In genomic region chr7:79509235-79509607, GRCm38 (mm10) we compare ENCODE assay signal across 14 mouse cellular contexts. TPM values are rescaled to one million over a fixed set of nuclear protein-coding genes. Genes with fewer than 3 reads are reported as not detected.
DNase-seq lines count a peak whose midpoint lies in the region; ATAC-seq lines count a peak whose summit lies in the region.
"Had no signal": no experiment of that assay in that cellular context is flagged by ENCODE, and none has a peak within 500 bp of the region (broad histone marks: within the 10 kb centered on the region; RNA-seq: fewer than 3 reads in every experiment).

No protein-coding gene starts in this region.

- no peak for ATAC-seq in kidney, embryonic 16.5 days (ENCODE audit: low FRiP score, low TSS enrichment)
- no peak for ATAC-seq in hindbrain, embryonic 15.5 days (ENCODE audit: low FRiP score, low read depth)
- no peak for ATAC-seq in neural tube, embryonic 13.5 days (ENCODE audit: low read depth)
- no peak for ATAC-seq in liver, embryonic 11.5 days (replicated peaks; ENCODE audit: low FRiP score)
- ATAC-seq: CD4-positive, CD25-positive, alpha-beta regulatory T cell, adult 4 months; liver, embryonic 12.5 days had no signal

- no peak overlapping the region for H3K27ac ChIP-seq in kidney, embryonic 16.5 days (ENCODE audit: low read length)
- H3K27ac ChIP-seq in forebrain, embryonic 10.5 days: peak overlapping the region; percentile 98
- peak overlapping the region; percentile 97 for H3K27ac ChIP-seq in hindbrain, embryonic 15.5 days (replicated peaks)
- peak overlapping the region; percentile 99 for H3K27ac ChIP-seq in neural tube, embryonic 13.5 days (replicated peaks)
- H3K27ac ChIP-seq in liver, embryonic 11.5 days (ENCODE audit: low read depth, low read length): no peak overlapping the region
- H3K27ac ChIP-seq: liver, embryonic 12.5 days; macrophage had no signal

- no peak overlapping the region for H3K4me2 ChIP-seq in kidney, embryonic 16.5 days (replicated peaks; ENCODE audit: low read depth, low read length)
- H3K4me2 ChIP-seq in hindbrain, embryonic 15.5 days: peak overlapping the region; percentile 87
- H3K4me2 ChIP-seq in neural tube, embryonic 13.5 days: peak overlapping the region; percentile 89
- H3K4me2 ChIP-seq in liver, embryonic 11.5 days: no peak overlapping the region

- peak overlapping the region; percentile 33 for H3K4me3 ChIP-seq in kidney, embryonic 16.5 days (ENCODE audit: low read length)
- peak overlapping the region; percentile 86 for H3K4me3 ChIP-seq in forebrain, embryonic 10.5 days
- H3K4me3 ChIP-seq in hindbrain, embryonic 15.5 days: peak overlapping the region; percentile 90
- peak overlapping the region; percentile 89 for H3K4me3 ChIP-seq in neural tube, embryonic 13.5 days
- H3K4me3 ChIP-seq in liver, embryonic 11.5 days (ENCODE audit: low read depth, low read length): no peak overlapping the region
- H3K4me3 ChIP-seq: liver, embryonic 12.5 days had no signal

- no peaks in the 10 kb centered on the region for H3K9me3 ChIP-seq in kidney, embryonic 16.5 days (ENCODE audit: low read length)
- H3K9me3 ChIP-seq in forebrain, embryonic 10.5 days: no peaks in the 10 kb centered on the region
- no peaks in the 10 kb centered on the region for H3K9me3 ChIP-seq in hindbrain, embryonic 15.5 days
- H3K9me3 ChIP-seq in neural tube, embryonic 13.5 days: no peaks in the 10 kb centered on the region
- H3K9me3 ChIP-seq in liver, embryonic 11.5 days (ENCODE audit: control insufficient read depth, low read length): no peaks in the 10 kb centered on the region
- H3K9me3 ChIP-seq: liver, embryonic 12.5 days had no signal

- no peak overlapping the region for H3K9ac ChIP-seq in kidney, embryonic 16.5 days (replicated peaks; ENCODE audit: low read length)
- peak overlapping the region; percentile 99 for H3K9ac ChIP-seq in hindbrain, embryonic 15.5 days
- peak overlapping the region; percentile 100 for H3K9ac ChIP-seq in neural tube, embryonic 13.5 days
- no peak overlapping the region for H3K9ac ChIP-seq in liver, embryonic 11.5 days (ENCODE audit: low read depth, low read length)
- H3K9ac ChIP-seq: liver, embryonic 12.5 days had no signal

- peaks cover 98% of the 10 kb centered on the region for H3K27me3 ChIP-seq in kidney, embryonic 16.5 days (ENCODE audit: insufficient read depth, low read length)
- peaks cover 100% of the 10 kb centered on the region for H3K27me3 ChIP-seq in forebrain, embryonic 10.5 days (ENCODE audit: poor library complexity, severe bottlenecking)
- H3K27me3 ChIP-seq in hindbrain, embryonic 15.5 days: no peaks in the 10 kb centered on the region
- H3K27me3 ChIP-seq in neural tube, embryonic 13.5 days: peaks cover 58% of the 10 kb centered on the region
- H3K27me3 ChIP-seq in liver, embryonic 11.5 days (replicated peaks; ENCODE audit: control insufficient read depth, insufficient read depth, low read length): peaks cover 100% of the 10 kb centered on the region

- no peak for DNase-seq in kidney, postnatal 10 days
- DNase-seq in forebrain, embryonic 10.5 days (ENCODE audit: extremely low spot score, low spot score): peak; percentile 44
- no peak for DNase-seq in frontal cortex, postnatal 14 days (ENCODE audit: low spot score in 2 of 2)
- no peak for DNase-seq in yolk sac, embryonic 10.5 days (ENCODE audit: low spot score)
- DNase-seq in liver, embryonic 11.5 days (ENCODE audit: low spot score): no peak
- DNase-seq: adrenal gland, postnatal 36 days; gastrocnemius, postnatal 10 days; kidney, adult 2 months had no signal

- WGBS in kidney, embryonic 16.5 days: 5% methylated on average over 6 of the region's 6 CpGs
- WGBS in forebrain, embryonic 10.5 days: 4% methylated on average over 6 of the region's 6 CpGs
- 8% methylated on average over 6 of the region's 6 CpGs for WGBS in hindbrain, embryonic 15.5 days
- 4% methylated on average over 6 of the region's 6 CpGs for WGBS in neural tube, embryonic 13.5 days
- WGBS in liver, embryonic 11.5 days: 9% methylated on average over 6 of the region's 6 CpGs

- H3K4me1 ChIP-seq in kidney, embryonic 16.5 days (ENCODE audit: insufficient read depth, low read length): peaks cover 17% of the 10 kb centered on the region
- H3K4me1 ChIP-seq in forebrain, embryonic 10.5 days: peaks cover 95% of the 10 kb centered on the region
- H3K4me1 ChIP-seq in hindbrain, embryonic 15.5 days (replicated peaks): peaks cover 69% of the 10 kb centered on the region
- H3K4me1 ChIP-seq in neural tube, embryonic 13.5 days (replicated peaks): peaks cover 81% of the 10 kb centered on the region
- H3K4me1 ChIP-seq in liver, embryonic 11.5 days (replicated peaks; ENCODE audit: control insufficient read depth, insufficient read depth, low read length): peaks cover 4% of the 10 kb centered on the region; the same call in 1 of the 2 replicates

- no peaks in the 10 kb centered on the region for H3K36me3 ChIP-seq in kidney, embryonic 16.5 days (ENCODE audit: insufficient read depth, low read length)
- H3K36me3 ChIP-seq in forebrain, embryonic 10.5 days (replicated peaks): peaks cover 85% of the 10 kb centered on the region
- no peaks in the 10 kb centered on the region for H3K36me3 ChIP-seq in hindbrain, embryonic 15.5 days
- H3K36me3 ChIP-seq in neural tube, embryonic 13.5 days: peaks cover 25% of the 10 kb centered on the region
- H3K36me3 ChIP-seq in liver, embryonic 11.5 days (ENCODE audit: control insufficient read depth, insufficient read depth, low read length): no peaks in the 10 kb centered on the region
- H3K36me3 ChIP-seq: liver, embryonic 12.5 days had no signal

RNA-seq across cellular contexts. Expression of gene Polg, which starts 43.1 kb away (rescaled TPM):
- 37.1 and 37.7 TPM in 2 replicates for polyA plus RNA-seq in kidney, embryonic 16.5 days (2015; fragmentation: Nextera tagmentation; extraction: Ambion mirVana)
- 42.1 and 46.4 TPM in 2 replicates for polyA plus RNA-seq in forebrain, embryonic 10.5 days (2016; fragmentation: Nextera tagmentation; extraction: Ambion mirVana)
- polyA plus RNA-seq in hindbrain, embryonic 15.5 days (2015; fragmentation: Nextera tagmentation; extraction: Ambion mirVana): 26.5 and 27.0 TPM in 2 replicates
- polyA plus RNA-seq in neural tube, embryonic 13.5 days (2015; fragmentation: Nextera tagmentation; extraction: Ambion mirVana): 28.2 and 28.6 TPM in 2 replicates
- polyA plus RNA-seq in liver, embryonic 11.5 days (2014; fragmentation: Nextera tagmentation; extraction: Ambion mirVana): 39.8 and 41.1 TPM in 2 replicates

Comparison
In these comparisons a context has a peak if more than half of its experiments do, and no peak if none do; other contexts are left out.
1. H3K27ac ChIP-seq: peak in forebrain, embryonic 10.5 days (single experiment), hindbrain, embryonic 15.5 days (single experiment) and neural tube, embryonic 13.5 days (single experiment); none in kidney, embryonic 16.5 days (single experiment) and liver, embryonic 11.5 days (single experiment).
2. H3K4me2 ChIP-seq: peak in hindbrain, embryonic 15.5 days (single experiment) and neural tube, embryonic 13.5 days (single experiment); none in kidney, embryonic 16.5 days (single experiment) and liver, embryonic 11.5 days (single experiment).
3. H3K9ac ChIP-seq: peak in hindbrain, embryonic 15.5 days (single experiment) and neural tube, embryonic 13.5 days (single experiment); none in kidney, embryonic 16.5 days (single experiment) and liver, embryonic 11.5 days (single experiment).